Mouse (Mus musculus) central nervous system, embryonic 14 days (tissue): Measurements from ENCODE around the gene Actr1b. TPM values are rescaled to one million over a fixed set of nuclear protein-coding genes. Genes with fewer than 3 reads are reported as not detected.

Source experiments
- polyA plus RNA-seq: library from polyadenylated mRNA; depleted of rRNA; stranded (reverse); fragments of >200 nt; gene quantifications from 2 replicates; pipeline ENCODE4 v1.2.3, GENCODE M21; 2012; rRNA removed

The Actr1b gene
- 205 and 209 TPM in 2 replicates for polyA plus RNA-seq

GRCm38 (mm10) chr1:36714311-36714710, at the start of gene Actr1b:
Actr1b (minus strand) TSS chr1:36714422.

GRCm38 (mm10) chr1:36761568-36761967, 47.3 kb upstream of the Actr1b start, which contains the start of gene Zap70:
Zap70 (plus strand) TSS chr1:36761798.

GRCm38 (mm10) chr1:36709854-36710280, 4.4 kb downstream of the Actr1b start, which contains the start of gene 4933424G06Rik:
4933424G06Rik (plus strand) TSS chr1:36710149.

GRCm38 (mm10) chr1:36691271-36692155, 22.7 kb downstream of the Actr1b start, which contains the start of gene Cox5b:
Cox5b (plus strand) TSS chr1:36691449.

GRCm38 (mm10) chr1:36682620-36683355, 31.4 kb downstream of the Actr1b start, which contains the start of gene Fam178b:
Fam178b (minus strand) TSS chr1:36683183.

Other genes with a start within 250 kb of the Actr1b start
- 3.6 and 4.3 TPM in 2 replicates for gene Cnnm4, start 242.8 kb downstream of the Actr1b start, polyA plus RNA-seq
- 31.5 and 33.1 TPM in 2 replicates for gene Cnnm3, start 202.6 kb downstream of the Actr1b start, polyA plus RNA-seq
- gene Ankrd23, start 177.5 kb downstream of the Actr1b start, polyA plus RNA-seq: 18.3 and 20.0 TPM in 2 replicates
- gene Gm42417, start 175.0 kb downstream of the Actr1b start, polyA plus RNA-seq: 0.06 and 0.12 TPM in 2 replicates
- gene Ankrd39, start 167.0 kb downstream of the Actr1b start, polyA plus RNA-seq: 18.2 and 20.9 TPM in 2 replicates
- gene Sema4c, start 156.1 kb downstream of the Actr1b start, polyA plus RNA-seq: 60.2 and 63.2 TPM in 2 replicates
- gene Fam178b, start 31.2 kb downstream of the Actr1b start, polyA plus RNA-seq: 0.30 and 0.33 TPM in 2 replicates
- 407 and 420 TPM in 2 replicates for gene Cox5b, start 23.0 kb downstream of the Actr1b start, polyA plus RNA-seq
- 0.09 and 0.26 TPM in 2 replicates for gene 4933424G06Rik, start 4.3 kb downstream of the Actr1b start, polyA plus RNA-seq
- 0.91 and 0.95 TPM in 2 replicates for gene Zap70, start 47.4 kb upstream of the Actr1b start, polyA plus RNA-seq
- gene Tmem131, start 229.2 kb upstream of the Actr1b start, polyA plus RNA-seq: 43.7 and 44.5 TPM in 2 replicates